Mouse (Mus musculus): Measurements from ENCODE around the gene Dtymk. TPM values are rescaled to one million over a fixed set of nuclear protein-coding genes. Genes with fewer than 3 reads are reported as not detected.
"Not testable (repeated sequence)": the region's sequence is repeated elsewhere in the genome, so short reads cannot be mapped to it uniquely, and the experiment has no call there.

Gene Dtymk
- polyA plus RNA-seq, 1 experiment from 2014 or later = 108 TPM

DNA sequence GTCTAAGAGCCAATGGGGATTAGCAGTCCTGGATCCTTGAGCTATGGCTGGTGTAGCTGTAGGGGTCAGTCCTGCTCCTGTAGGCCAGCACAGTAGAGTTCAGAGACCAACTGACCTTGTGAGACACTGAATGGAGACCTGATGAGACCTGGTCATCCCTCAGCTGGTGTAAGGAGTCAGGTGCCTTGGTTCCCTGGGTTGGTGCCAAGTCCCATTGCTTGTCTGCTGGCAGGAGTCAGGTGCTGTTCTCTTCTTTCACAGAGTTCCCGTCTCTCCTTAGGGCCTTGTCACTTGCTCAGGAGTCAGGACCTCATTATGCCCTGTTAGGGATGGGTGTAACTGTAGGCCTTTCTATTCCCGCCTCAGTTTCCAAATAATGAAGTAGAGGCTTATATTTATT is 14.8 kb downstream of the Dtymk start:
- H3K27ac ChIP-seq (replicated peaks) = no peak overlapping the region
- DNase-seq (ENCODE audit: low spot score) (no peak), ATAC-seq (ENCODE audit: low FRiP score, low TSS enrichment) (no peak)
- H3K9me3 ChIP-seq (ENCODE audit: control insufficient read depth, low read length) = no peaks in the 10 kb centered on the region
- 74% methylated on average over 2 of the region's 2 CpGs for WGBS
- no peak overlapping the region for H3K4me3 ChIP-seq (ENCODE audit: low read depth, low read length)
- no peaks in the 10 kb centered on the region for H3K27me3 ChIP-seq (ENCODE audit: control insufficient read depth, insufficient read depth, low read length)
- H3K4me2 ChIP-seq (replicated peaks; ENCODE audit: low read depth) = no peak overlapping the region
- H3K4me1 ChIP-seq (replicated peaks; ENCODE audit: control insufficient read depth, insufficient read depth) = no peaks in the 10 kb centered on the region
- no peak overlapping the region for H3K9ac ChIP-seq (ENCODE audit: low read length)
- no peak for TF ChIP-seq CTCF (IDR thresholded peaks at IDR 0.05; ENCODE audit: low read depth)
- TF ChIP-seq EP300 (optimal IDR thresholded peaks at IDR 0.05) = no peak
- H3K36me3 ChIP-seq (ENCODE audit: control insufficient read depth, insufficient read depth, low read length) = peaks cover 36% of the 10 kb centered on the region

DNA sequence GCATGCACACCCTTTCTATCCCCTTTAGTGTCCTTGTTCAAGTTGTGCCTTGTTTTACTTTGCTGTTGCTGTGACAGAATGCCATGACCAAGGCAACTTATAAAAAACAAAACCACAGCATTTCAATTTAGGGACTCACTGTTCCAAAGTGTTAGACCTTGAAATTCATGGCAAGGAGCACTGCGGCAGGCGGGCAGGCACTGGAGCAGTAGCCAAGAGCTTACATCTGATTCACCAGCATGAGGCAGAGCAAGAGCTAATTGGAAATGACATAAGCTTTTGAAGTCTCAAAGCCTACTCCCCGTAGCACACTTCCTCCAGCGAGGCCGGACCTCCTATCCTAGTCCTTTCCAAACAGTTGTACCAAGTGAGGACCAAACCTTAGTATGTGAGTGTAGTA is 25.0 kb downstream of the Dtymk start:
- Histone ChIP-seq H3K4me3 (ENCODE audit: low read depth, low read length) (no peak overlapping the region), H3K9me3 (ENCODE audit: control insufficient read depth, low read length) (no peaks in the 10 kb centered on the region), H3K27me3 (ENCODE audit: control insufficient read depth, insufficient read depth, low read length) (no peaks in the 10 kb centered on the region), H3K4me2 (replicated peaks; ENCODE audit: low read depth) (no peak overlapping the region), H3K36me3 (ENCODE audit: control insufficient read depth, insufficient read depth, low read length) (peaks cover 34% of the 10 kb centered on the region), H3K27ac (replicated peaks) (no peak overlapping the region), H3K9ac (ENCODE audit: low read length) (no peak overlapping the region), H3K4me1 (replicated peaks; ENCODE audit: control insufficient read depth, insufficient read depth) (no peaks in the 10 kb centered on the region)
- no peak for TF ChIP-seq CTCF (IDR thresholded peaks at IDR 0.05; ENCODE audit: low read depth)
- no peak for TF ChIP-seq EP300 (optimal IDR thresholded peaks at IDR 0.05)
- ATAC-seq (ENCODE audit: low FRiP score, low TSS enrichment) (no peak), DNase-seq (ENCODE audit: low spot score) (no peak)
- WGBS = 93% methylated on average over 5 of the region's 5 CpGs

DNA sequence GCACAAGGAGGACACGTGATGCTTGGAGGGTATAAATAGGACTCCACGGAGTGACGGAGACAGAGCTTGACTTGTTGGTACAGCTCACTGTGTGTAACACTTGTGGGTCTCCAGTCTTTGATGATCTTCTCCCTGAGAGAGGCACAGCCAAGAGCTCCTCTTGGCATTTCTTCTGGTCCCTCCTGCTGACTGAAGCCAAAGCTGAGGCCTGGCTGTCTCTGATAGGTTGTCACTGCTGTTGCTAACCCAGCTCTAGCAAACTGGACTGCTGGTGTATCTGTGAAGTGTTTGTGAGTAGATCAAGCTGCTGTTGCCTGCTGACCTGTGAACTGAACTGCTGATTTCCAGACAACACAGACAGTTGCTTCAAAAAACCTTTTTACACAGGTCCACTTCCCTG is 31.8 kb downstream of the Dtymk start:
- H3K27me3 ChIP-seq (ENCODE audit: control insufficient read depth, insufficient read depth, low read length) = no peaks in the 10 kb centered on the region
- H3K4me3 ChIP-seq (ENCODE audit: low read depth, low read length) = no peak overlapping the region
- H3K27ac ChIP-seq (replicated peaks) = no peak overlapping the region
- no peaks in the 10 kb centered on the region for H3K9me3 ChIP-seq (ENCODE audit: control insufficient read depth, low read length)
- no peak for DNase-seq (ENCODE audit: low spot score)
- TF ChIP-seq EP300 (optimal IDR thresholded peaks at IDR 0.05) (no peak), CTCF (IDR thresholded peaks at IDR 0.05; ENCODE audit: low read depth) (no peak)
- no peak overlapping the region for H3K4me2 ChIP-seq (replicated peaks; ENCODE audit: low read depth)
- H3K36me3 ChIP-seq (ENCODE audit: control insufficient read depth, insufficient read depth, low read length) = peaks cover 5% of the 10 kb centered on the region; the same call in 1 of the 2 replicates
- no peaks in the 10 kb centered on the region for H3K4me1 ChIP-seq (replicated peaks; ENCODE audit: control insufficient read depth, insufficient read depth)
- H3K9ac ChIP-seq (ENCODE audit: low read length) = no peak overlapping the region
- ATAC-seq (ENCODE audit: low FRiP score, low TSS enrichment) = no peak
- 95% methylated on average over 3 of the region's 3 CpGs for WGBS

DNA sequence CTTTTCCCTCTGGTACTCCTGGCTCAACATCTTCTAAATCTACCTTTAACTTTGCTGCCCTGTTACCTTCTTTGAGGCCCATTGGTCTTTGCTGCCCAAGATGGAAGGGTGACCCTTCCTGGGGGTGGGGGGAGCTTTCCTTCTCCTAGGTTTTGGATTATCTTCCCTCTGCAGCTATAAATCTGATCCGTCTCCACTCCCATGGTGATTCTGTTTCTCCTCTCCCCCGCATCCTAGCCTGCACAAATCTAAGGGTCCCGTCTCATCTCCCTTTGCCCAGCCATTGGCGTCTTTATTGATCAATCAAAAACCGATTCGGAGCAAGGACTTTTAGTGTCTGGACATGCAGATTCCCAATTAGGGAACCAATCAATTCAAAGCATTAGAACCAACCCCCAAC is 34.1 kb downstream of the Dtymk start:
- H3K4me1 ChIP-seq (replicated peaks; ENCODE audit: control insufficient read depth, insufficient read depth) = no peaks in the 10 kb centered on the region
- no peak overlapping the region for H3K9ac ChIP-seq (ENCODE audit: low read length)
- DNase-seq (ENCODE audit: low spot score) (no peak), ATAC-seq (ENCODE audit: low FRiP score, low TSS enrichment) (no peak)
- H3K27ac ChIP-seq (replicated peaks) = no peak overlapping the region
- no peak overlapping the region for H3K4me3 ChIP-seq (ENCODE audit: low read depth, low read length)
- no peaks in the 10 kb centered on the region for H3K9me3 ChIP-seq (ENCODE audit: control insufficient read depth, low read length)
- no peak for TF ChIP-seq CTCF (IDR thresholded peaks at IDR 0.05; ENCODE audit: low read depth)
- no peaks in the 10 kb centered on the region for H3K27me3 ChIP-seq (ENCODE audit: control insufficient read depth, insufficient read depth, low read length)
- no peak overlapping the region for H3K4me2 ChIP-seq (replicated peaks; ENCODE audit: low read depth)
- H3K36me3 ChIP-seq (ENCODE audit: control insufficient read depth, insufficient read depth, low read length) = 0 out of 2 replicates have a peak, but pooled peaks cover 5% of the 10 kb centered on the region
- 97% methylated on average over 6 of the region's 6 CpGs for WGBS

DNA sequence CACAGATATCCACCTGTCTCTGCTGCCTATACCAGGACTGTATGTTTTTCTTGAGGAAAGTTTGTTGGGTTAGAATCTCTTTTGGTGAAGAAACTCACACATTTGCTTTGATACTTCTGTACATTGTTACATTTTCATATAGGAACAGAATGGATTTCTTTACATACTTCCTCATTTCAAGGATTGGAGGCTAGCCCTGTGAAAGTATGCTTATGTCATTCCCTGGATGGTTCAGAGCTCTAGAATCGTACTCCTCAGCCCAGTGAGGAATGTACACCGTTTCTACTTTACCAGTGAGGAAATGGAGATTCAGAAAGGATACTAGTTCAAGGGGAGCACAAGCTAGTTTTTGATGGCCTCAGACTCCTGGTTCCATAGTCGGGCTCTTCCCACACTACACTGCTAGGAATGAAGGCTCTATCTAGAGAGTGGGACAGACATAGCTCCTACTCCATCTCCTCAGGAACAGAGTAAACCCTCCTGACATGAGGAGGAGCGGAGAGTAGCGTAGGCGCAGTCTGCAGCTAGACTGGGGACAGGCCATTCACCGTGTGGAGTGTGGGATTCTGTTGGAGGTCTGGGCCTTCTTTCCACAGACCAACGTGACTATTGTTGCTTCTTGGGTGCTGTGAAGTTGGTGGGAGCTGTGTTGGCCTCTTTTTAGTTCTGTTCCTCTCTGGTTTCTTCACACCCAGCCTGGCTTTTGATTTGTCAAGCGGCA is 36.7 kb downstream of the Dtymk start:
- H3K9ac ChIP-seq (ENCODE audit: low read length) = no peak overlapping the region
- no peak for TF ChIP-seq EP300 (optimal IDR thresholded peaks at IDR 0.05)
- TF ChIP-seq CTCF (IDR thresholded peaks at IDR 0.05; ENCODE audit: low read depth) = no peak
- H3K4me2 ChIP-seq (replicated peaks; ENCODE audit: low read depth) = no peak overlapping the region
- no peak for ATAC-seq (ENCODE audit: low FRiP score, low TSS enrichment)
- no peak overlapping the region for H3K4me3 ChIP-seq (ENCODE audit: low read depth, low read length)
- 89% methylated on average over 9 of the region's 9 CpGs for WGBS
- H3K27ac ChIP-seq (replicated peaks) = no peak overlapping the region
- no peaks in the 10 kb centered on the region for H3K9me3 ChIP-seq (ENCODE audit: control insufficient read depth, low read length)
- H3K36me3 ChIP-seq (ENCODE audit: control insufficient read depth, insufficient read depth, low read length) = 0 out of 2 replicates have a peak, but pooled peaks cover 5% of the 10 kb centered on the region
- no peaks in the 10 kb centered on the region for H3K4me1 ChIP-seq (replicated peaks; ENCODE audit: control insufficient read depth, insufficient read depth)
- DNase-seq (ENCODE audit: low spot score) = no peak
- H3K27me3 ChIP-seq (ENCODE audit: control insufficient read depth, insufficient read depth, low read length) = no peaks in the 10 kb centered on the region

DNA sequence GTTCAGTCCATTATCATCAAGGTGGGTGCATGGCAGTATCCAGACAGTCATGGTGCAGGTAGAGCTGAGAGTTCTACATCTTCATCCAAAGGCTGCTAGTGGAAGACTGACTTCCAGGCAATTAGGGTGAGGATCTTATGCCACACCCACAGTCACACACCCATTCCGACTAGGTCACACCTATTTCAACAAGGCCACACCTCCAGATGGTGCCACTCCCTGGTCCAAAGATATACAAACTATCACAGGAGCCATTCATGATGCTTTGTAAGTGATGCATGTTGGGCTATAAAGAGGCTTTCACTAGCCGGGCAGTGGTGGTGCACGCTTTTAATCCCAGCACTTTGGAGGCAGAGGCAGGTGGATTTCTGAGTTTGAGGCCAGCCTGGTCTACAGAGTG is 38.2 kb downstream of the Dtymk start:
- not testable (repeated sequence) for H3K4me2 ChIP-seq (replicated peaks; ENCODE audit: low read depth); H3K4me3 ChIP-seq (ENCODE audit: low read depth, low read length); H3K27ac ChIP-seq (replicated peaks); H3K27me3 ChIP-seq (ENCODE audit: control insufficient read depth, insufficient read depth, low read length); H3K4me1 ChIP-seq (replicated peaks; ENCODE audit: control insufficient read depth, insufficient read depth); H3K36me3 ChIP-seq (ENCODE audit: control insufficient read depth, insufficient read depth, low read length); ATAC-seq (ENCODE audit: low FRiP score, low TSS enrichment); DNase-seq (ENCODE audit: low spot score); H3K9me3 ChIP-seq (ENCODE audit: control insufficient read depth, low read length); H3K9ac ChIP-seq (ENCODE audit: low read length)
- WGBS = 83% methylated on average over 3 of the region's 3 CpGs

Data from stomach, postnatal 0 days (tissue).